Mouse (Mus musculus) CH12.LX (cell line): ENCODE data around the gene Wbp1l. TPM values are rescaled to one million over a fixed set of nuclear protein-coding genes. Genes with fewer than 3 reads are reported as not detected.

Source experiments
- DNase-seq: peaks from one replicate; pipeline ENCODE4 v3.0.0-alpha.2; 2013; ENCODE audit errors: extremely low read depth
- H3K27ac ChIP-seq: 2 replicates; pipeline ENCODE4 v1.5.1; 2012; ENCODE audit warnings: low read depth, mild to moderate bottlenecking, control low read depth, moderate library complexity; ENCODE audit not compliant: insufficient read depth
- H3K27me3 ChIP-seq: replicated peaks from 2 replicates; pipeline ENCODE3; 2012; ENCODE audit warnings: inconsistent platforms
- H3K36me3 ChIP-seq, 2 experiments: replicated peaks in 1 of 2; 2 replicates each; pipeline versions ENCODE3 to v1.6.1; 2012; ENCODE audit warnings: inconsistent platforms in 1 of 2, low read length in 1 of 2, mild to moderate bottlenecking in 1 of 2, mixed read lengths in 1 of 2, moderate library complexity in 1 of 2; ENCODE audit not compliant: control insufficient read depth in 1 of 2, insufficient read depth in 1 of 2
- H3K4me1 ChIP-seq, 2 experiments: 2 replicates each; pipeline ENCODE4 v1.6.1; 2012; ENCODE audit warnings: inconsistent platforms in 1 of 2, moderate library complexity in 1 of 2; ENCODE audit not compliant: insufficient read depth in 2 of 2, control insufficient read depth in 1 of 2
- H3K4me2 ChIP-seq: 2 replicates; pipeline ENCODE4 v1.6.1; 2012; ENCODE audit warnings: low read depth, mild to moderate bottlenecking, control low read depth; ENCODE audit not compliant: poor library complexity, insufficient read depth, severe bottlenecking
- H3K4me3 ChIP-seq, 3 experiments: fragments of 150-350 bp in 1 of 3; sonication (generic) in 1 of 3; replicated peaks in 1 of 3; 2 replicates each; pipeline versions ENCODE3 to v1.5.1; 2011 to 2012; ENCODE audit warnings: low read depth in 2 of 3, low read length in 2 of 3, mild to moderate bottlenecking in 2 of 3, moderate library complexity in 2 of 3, control low read depth in 1 of 3, improper control_type of control experiment in 1 of 3, inconsistent platforms in 1 of 3, mixed read lengths in 1 of 3; ENCODE audit not compliant: poor library complexity in 1 of 3
- H3K79me2 ChIP-seq: replicated peaks from 2 replicates; pipeline ENCODE4 v1.6.1; 2012; ENCODE audit warnings: mild to moderate bottlenecking, moderate library complexity; ENCODE audit not compliant: control insufficient read depth, poor library complexity, insufficient read depth, severe bottlenecking; ENCODE audit errors: extremely low read depth
- H3K9ac ChIP-seq: 2 replicates; pipeline ENCODE4 v1.6.1; 2012; ENCODE audit warnings: low read depth, mild to moderate bottlenecking, control low read depth, moderate library complexity; ENCODE audit not compliant: insufficient read depth
- H3K9me3 ChIP-seq: replicated peaks from 2 replicates; pipeline ENCODE3; 2012; ENCODE audit warnings: low read length, inconsistent platforms, mixed read lengths
- BHLHE40 ChIP-seq: IDR thresholded peaks from 2 replicates; pipeline ENCODE4 v1.6.1; 2011; ENCODE audit warnings: mild to moderate bottlenecking, low read depth, low read length, improper control_type of control experiment
- CHD1 ChIP-seq: IDR thresholded peaks from 2 replicates; pipeline ENCODE4 v1.6.1; 2012; ENCODE audit warnings: low read depth, low read length, improper control_type of control experiment, inconsistent platforms
- CHD2 ChIP-seq: IDR thresholded peaks from 2 replicates; pipeline ENCODE4 v1.6.1; 2011; ENCODE audit warnings: low read length, improper control_type of control experiment
- E2F4 ChIP-seq: IDR thresholded peaks from 2 replicates; pipeline ENCODE4 v1.6.1; 2011; ENCODE audit warnings: low read depth, low read length, improper control_type of control experiment; ENCODE audit not compliant: insufficient replicate concordance
- GABPA ChIP-seq: IDR thresholded peaks from 2 replicates; pipeline ENCODE4 v1.6.1; 2012; ENCODE audit warnings: low read depth, low read length, improper control_type of control experiment, inconsistent platforms; ENCODE audit not compliant: insufficient replicate concordance
- HCFC1 ChIP-seq: IDR thresholded peaks from 2 replicates; pipeline ENCODE4 v1.6.1; 2012; ENCODE audit warnings: low read depth, mild to moderate bottlenecking, inconsistent platforms, low read length, improper control_type of control experiment
- JUND ChIP-seq: conservative IDR thresholded peaks from 2 replicates; pipeline ENCODE4 v1.6.1; 2011; ENCODE audit warnings: low read depth, low read length, improper control_type of control experiment
- MAFK ChIP-seq: IDR thresholded peaks from 2 replicates; pipeline ENCODE4 v1.6.1; 2011; ENCODE audit warnings: low read length, improper control_type of control experiment; ENCODE audit not compliant: insufficient replicate concordance
- MAZ ChIP-seq: IDR thresholded peaks from 2 replicates; pipeline ENCODE4 v1.6.1; 2012; ENCODE audit warnings: low read depth, mild to moderate bottlenecking, inconsistent platforms, low read length, improper control_type of control experiment, moderate library complexity
- MXI1 ChIP-seq: IDR thresholded peaks from 2 replicates; pipeline ENCODE4 v1.6.1; 2011; ENCODE audit warnings: mild to moderate bottlenecking, low read depth, low read length, improper control_type of control experiment
- MYC ChIP-seq: IDR thresholded peaks from 2 replicates; pipeline ENCODE4 v1.6.1; 2011; ENCODE audit warnings: low read depth, mild to moderate bottlenecking, improper control_type of control experiment, low read length
- PAX5 ChIP-seq: IDR thresholded peaks from 2 replicates; pipeline ENCODE4 v1.6.1; 2012; ENCODE audit warnings: low read length, inconsistent platforms, mixed read lengths
- POLR2AphosphoS2 ChIP-seq: IDR thresholded peaks from 2 replicates; pipeline ENCODE4 v1.6.1; 2011; ENCODE audit warnings: low read depth, low read length, improper control_type of control experiment
- RAD21 ChIP-seq: IDR thresholded peaks from 2 replicates; pipeline ENCODE4 v1.6.1; 2011; ENCODE audit warnings: low read depth, mild to moderate bottlenecking, low read length, improper control_type of control experiment, moderate library complexity
- RCOR1 ChIP-seq: conservative IDR thresholded peaks from 2 replicates; pipeline ENCODE4 v1.6.1; 2012; ENCODE audit warnings: low read depth, mild to moderate bottlenecking, inconsistent platforms, low read length, improper control_type of control experiment
- SIN3A ChIP-seq: IDR thresholded peaks from 2 replicates; pipeline ENCODE4 v1.6.1; 2012; ENCODE audit warnings: low read length, improper control_type of control experiment, inconsistent platforms
- SMC3 ChIP-seq: IDR thresholded peaks from 2 replicates; pipeline ENCODE4 v1.6.1; 2011; ENCODE audit warnings: low read depth, low read length, improper control_type of control experiment
- ZC3H11A ChIP-seq: IDR thresholded peaks from 2 replicates; pipeline ENCODE4 v1.6.1; 2012; ENCODE audit warnings: low read depth, mild to moderate bottlenecking, inconsistent platforms, low read length, improper control_type of control experiment
- ZNF384 ChIP-seq: IDR thresholded peaks from 2 replicates; pipeline ENCODE4 v1.6.1; 2012; ENCODE audit warnings: low read depth, low read length, improper control_type of control experiment, inconsistent platforms
- dilution Hi-C: fragments of 300-500 bp; cut with MboI; formaldehyde crosslinking; loops from 2 replicates; pipeline ENCODE4 v1.14.3; 2020; ENCODE audit warnings: low sequenced_read_pairs; ENCODE audit not compliant: extremely low pct_unique_long_range_greater_than_20kb, extremely low pct_ligation_motif_present
- in situ Hi-C: fragments of 300-500 bp; cut with MboI; formaldehyde crosslinking; loops from 3 replicates; pipeline ENCODE4 v1.14.3; 2019; ENCODE audit warnings: low sequenced_read_pairs, low pct_ligation_motif_present, low pct_unique_long_range_greater_than_20kb, mixed read lengths
- polyA plus RNA-seq: library from polyadenylated mRNA; unstranded; fragments of >175 nt; gene quantifications from 2 replicates; pipeline ENCODE4 v1.2.1, GENCODE M21; 2012; ENCODE audit warnings: low read depth; ENCODE audit not compliant: insufficient read length
- total RNA-seq, 2 experiments: library from RNA; depleted of rRNA; stranded (reverse); fragments of 300-350 nt in 1 of 2; fragments of >200 nt in 1 of 2; gene quantifications; 2 replicates each; pipeline ENCODE4 v1.2.3; 2012 to 2014

The Wbp1l gene
- total and polyA plus RNA-seq, 3 experiments: 11.6 to 23.5 (median 17.4) TPM

DNA sequence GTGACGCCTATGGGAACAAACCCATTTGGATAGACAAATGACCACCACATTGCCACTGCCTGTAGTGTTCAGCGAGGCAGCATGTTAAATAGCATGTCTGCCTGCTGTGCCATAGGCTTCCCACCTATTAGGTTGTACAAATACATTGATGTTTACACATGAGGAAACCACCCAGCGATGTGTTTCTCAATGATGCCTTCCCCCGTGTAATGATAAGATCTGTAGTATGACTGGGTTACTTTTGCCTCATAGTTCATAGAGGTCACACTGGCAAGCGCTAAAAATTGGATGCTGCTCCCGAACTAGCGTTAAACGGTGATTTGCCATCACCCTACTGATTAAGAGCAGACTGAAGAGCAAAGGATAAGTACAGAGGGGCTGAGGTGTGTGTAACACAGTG lies 63.3 kb downstream of the Wbp1l start:
- Histone ChIP-seq H3K9ac (no peak overlapping the region), H3K36me3 (peaks cover 0 to 6% of the 10 kb centered on the region in 2 experiments), H3K9me3 (peaks cover 2% of the 10 kb centered on the region), H3K4me1 (no peaks in the 10 kb centered on the region), H3K27me3 (no peaks in the 10 kb centered on the region), H3K27ac (no peak overlapping the region), H3K4me3 (no peak overlapping the region)
- in situ Hi-C loops (no loop called here), dilution Hi-C loops (no loop called here)
- DNase-seq: no peak
- no peak for TF ChIP-seq MYC
- no peak for TF ChIP-seq RAD21
- no peak for TF ChIP-seq SIN3A
- no peak for TF ChIP-seq SMC3
- no peak for TF ChIP-seq CHD1
- no peak for TF ChIP-seq HCFC1
- no peak for TF ChIP-seq E2F4
- TF ChIP-seq MXI1: no peak
- no peak for TF ChIP-seq POLR2AphosphoS2
- no peak for TF ChIP-seq JUND
- no peak for TF ChIP-seq ZC3H11A
- TF ChIP-seq GABPA: no peak
- TF ChIP-seq, all 38 proteins: peak for 0
- Histone ChIP-seq H3K79me2 (no peaks in the 10 kb centered on the region), H3K4me2 (no peak overlapping the region)

DNA sequence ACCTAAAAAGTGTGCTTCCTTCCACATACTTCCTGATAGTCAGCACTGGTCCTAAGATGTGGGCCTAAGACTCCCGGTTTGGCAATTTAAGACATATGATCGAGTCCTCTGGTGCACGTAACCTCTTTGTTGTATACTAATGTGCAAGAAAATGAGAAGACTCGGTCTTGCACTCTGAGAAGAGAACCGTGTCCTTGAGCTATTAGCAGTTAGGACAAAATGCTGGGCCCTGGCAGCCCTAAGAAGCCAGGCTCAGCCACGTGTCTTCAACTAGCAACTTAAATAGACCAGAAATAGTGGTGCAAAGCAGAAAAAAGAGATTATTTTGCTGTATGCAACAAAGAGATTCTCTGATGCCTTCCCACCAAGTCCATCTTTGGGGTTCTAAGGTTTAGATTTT lies 63.9 kb downstream of the Wbp1l start:
- Histone ChIP-seq H3K4me2 (no peak overlapping the region), H3K36me3 (peaks cover 0 to 5% of the 10 kb centered on the region in 2 experiments), H3K9me3 (no peaks in the 10 kb centered on the region), H3K4me1 (no peaks in the 10 kb centered on the region), H3K27ac (no peak overlapping the region), H3K9ac (no peak overlapping the region), H3K27me3 (no peaks in the 10 kb centered on the region), H3K79me2 (no peaks in the 10 kb centered on the region), H3K4me3 (no peak overlapping the region)
- DNase-seq: no peak
- in situ Hi-C loops: no loop called here
- TF ChIP-seq SMC3 (no peak), MAZ (no peak), MYC (no peak), ZNF384 (no peak), HCFC1 (no peak), RCOR1 (no peak), POLR2AphosphoS2 (no peak), MAFK (no peak), CHD2 (no peak), PAX5 (no peak), BHLHE40 (no peak), ZC3H11A (no peak)
- TF ChIP-seq, all 38 proteins: peak for 0
- dilution Hi-C loops: no loop called here
